Mouse (Mus musculus): ENCODE results near the gene Syt2. TPM values are rescaled to one million over a fixed set of nuclear protein-coding genes. Genes with fewer than 3 reads are reported as not detected.

Gene Syt2
- polyA plus RNA-seq, 1 experiment from 2014 or later: 0.84 TPM

GRCm38 (mm10) chr1:134682460-134682859 lies 36.0 kb downstream of the Syt2 start:
- Histone ChIP-seq H3K27ac (ENCODE audit: low read depth, low read length) (no peak overlapping the region), H3K4me1 (replicated peaks; ENCODE audit: control insufficient read depth, insufficient read depth, low read length) (0 out of 2 replicates have a peak, but pooled peaks cover 2% of the 10 kb centered on the region), H3K27me3 (ENCODE audit: control insufficient read depth, insufficient read depth, low read length) (no peaks in the 10 kb centered on the region), H3K9ac (ENCODE audit: low read length) (no peak overlapping the region), H3K36me3 (ENCODE audit: control insufficient read depth, insufficient read depth, low read length) (no peaks in the 10 kb centered on the region), H3K9me3 (ENCODE audit: control insufficient read depth, low read length) (no peaks in the 10 kb centered on the region), H3K4me2 (ENCODE audit: low read depth, low read length, severe bottlenecking) (no peak overlapping the region), H3K4me3 (ENCODE audit: low read depth, low read length) (no peak overlapping the region)
- ATAC-seq (replicated peaks; ENCODE audit: low FRiP score): no peak
- no peak for DNase-seq (ENCODE audit: low spot score)
- 62% methylated on average over 9 of the region's 9 CpGs for WGBS

GRCm38 (mm10) chr1:134686834-134687421 lies 40.5 kb downstream of the Syt2 start:
- H3K4me3 ChIP-seq (ENCODE audit: low read depth, low read length): no peak overlapping the region
- H3K4me1 ChIP-seq (replicated peaks; ENCODE audit: control insufficient read depth, insufficient read depth, low read length): 0 out of 2 replicates have a peak, but pooled peaks cover 2% of the 10 kb centered on the region
- no peaks in the 10 kb centered on the region for H3K27me3 ChIP-seq (ENCODE audit: control insufficient read depth, insufficient read depth, low read length)
- H3K36me3 ChIP-seq (ENCODE audit: control insufficient read depth, insufficient read depth, low read length): no peaks in the 10 kb centered on the region
- ATAC-seq (replicated peaks; ENCODE audit: low FRiP score) (no peak), DNase-seq (ENCODE audit: low spot score) (no peak)
- WGBS: 77% methylated on average over 4 of the region's 4 CpGs
- no peak overlapping the region for H3K27ac ChIP-seq (ENCODE audit: low read depth, low read length)
- no peak overlapping the region for H3K9ac ChIP-seq (ENCODE audit: low read length)
- no peak overlapping the region for H3K4me2 ChIP-seq (ENCODE audit: low read depth, low read length, severe bottlenecking)
- H3K9me3 ChIP-seq (ENCODE audit: control insufficient read depth, low read length): no peaks in the 10 kb centered on the region

DNA sequence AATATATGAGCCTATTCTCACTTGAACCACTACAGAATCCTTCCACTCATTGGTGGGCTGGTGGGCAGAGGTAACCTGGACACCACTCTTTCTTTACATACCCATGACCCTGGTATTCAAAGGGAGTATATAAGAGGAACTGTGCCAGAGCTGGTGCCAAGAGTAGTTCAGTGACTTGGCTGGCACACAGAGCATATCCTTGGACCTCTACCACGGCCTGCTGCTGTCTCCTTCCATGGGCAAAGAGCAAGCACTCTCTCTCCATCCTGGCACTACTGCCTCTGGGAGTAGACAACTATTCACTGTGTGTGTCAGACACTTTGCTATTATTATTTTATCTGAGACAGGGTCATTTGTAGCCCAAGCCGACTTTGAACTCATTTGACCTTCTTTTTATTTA lies 49.8 kb downstream of the Syt2 start:
- H3K27me3 ChIP-seq (ENCODE audit: control insufficient read depth, insufficient read depth, low read length): no peaks in the 10 kb centered on the region
- H3K4me3 ChIP-seq (ENCODE audit: low read depth, low read length): no peak overlapping the region
- no peaks in the 10 kb centered on the region; the same call in 1 of the 2 replicates for H3K4me1 ChIP-seq (replicated peaks; ENCODE audit: control insufficient read depth, insufficient read depth, low read length)
- no peak overlapping the region for H3K27ac ChIP-seq (ENCODE audit: low read depth, low read length)
- ATAC-seq (replicated peaks; ENCODE audit: low FRiP score) (no peak), DNase-seq (ENCODE audit: low spot score) (no peak)
- no peak overlapping the region for H3K4me2 ChIP-seq (ENCODE audit: low read depth, low read length, severe bottlenecking)
- H3K9me3 ChIP-seq (ENCODE audit: control insufficient read depth, low read length): no peaks in the 10 kb centered on the region
- 75% methylated on average over 2 of the region's 2 CpGs for WGBS
- H3K36me3 ChIP-seq (ENCODE audit: control insufficient read depth, insufficient read depth, low read length): no peaks in the 10 kb centered on the region
- H3K9ac ChIP-seq (ENCODE audit: low read length): no peak overlapping the region

GRCm38 (mm10) chr1:134697073-134697472 lies 50.6 kb downstream of the Syt2 start:
- no peaks in the 10 kb centered on the region for H3K9me3 ChIP-seq (ENCODE audit: control insufficient read depth, low read length)
- H3K4me3 ChIP-seq (ENCODE audit: low read depth, low read length): no peak overlapping the region
- no peaks in the 10 kb centered on the region for H3K27me3 ChIP-seq (ENCODE audit: control insufficient read depth, insufficient read depth, low read length)
- H3K4me1 ChIP-seq (replicated peaks; ENCODE audit: control insufficient read depth, insufficient read depth, low read length): no peaks in the 10 kb centered on the region; the same call in 1 of the 2 replicates
- H3K9ac ChIP-seq (ENCODE audit: low read length): no peak overlapping the region
- no peak for DNase-seq (ENCODE audit: low spot score)
- ATAC-seq (replicated peaks; ENCODE audit: low FRiP score): no peak
- no peaks in the 10 kb centered on the region for H3K36me3 ChIP-seq (ENCODE audit: control insufficient read depth, insufficient read depth, low read length)
- H3K27ac ChIP-seq (ENCODE audit: low read depth, low read length): no peak overlapping the region
- no peak overlapping the region for H3K4me2 ChIP-seq (ENCODE audit: low read depth, low read length, severe bottlenecking)
- 84% methylated on average over 4 of the region's 4 CpGs for WGBS

- Histone ChIP-seq H3K27me3 (ENCODE audit: control insufficient read depth, insufficient read depth, low read length) (no peaks in the 10 kb centered on the region), H3K27ac (ENCODE audit: low read depth, low read length) (no peak overlapping the region), H3K9me3 (ENCODE audit: control insufficient read depth, low read length) (no peaks in the 10 kb centered on the region), H3K36me3 (ENCODE audit: control insufficient read depth, insufficient read depth, low read length) (no peaks in the 10 kb centered on the region), H3K4me1 (replicated peaks; ENCODE audit: control insufficient read depth, insufficient read depth, low read length) (no peaks in the 10 kb centered on the region; the same call in 1 of the 2 replicates), H3K4me3 (ENCODE audit: low read depth, low read length) (no peak overlapping the region), H3K4me2 (ENCODE audit: low read depth, low read length, severe bottlenecking) (no peak overlapping the region), H3K9ac (ENCODE audit: low read length) (no peak overlapping the region)
- WGBS: 89% methylated on average over 17 of the region's 17 CpGs
- no peak for DNase-seq (ENCODE audit: low spot score)
- no peak for ATAC-seq (replicated peaks; ENCODE audit: low FRiP score)
Observed at GRCm38 (mm10) chr1:134697522-134698250, 51.2 kb downstream of the Syt2 start.

DNA sequence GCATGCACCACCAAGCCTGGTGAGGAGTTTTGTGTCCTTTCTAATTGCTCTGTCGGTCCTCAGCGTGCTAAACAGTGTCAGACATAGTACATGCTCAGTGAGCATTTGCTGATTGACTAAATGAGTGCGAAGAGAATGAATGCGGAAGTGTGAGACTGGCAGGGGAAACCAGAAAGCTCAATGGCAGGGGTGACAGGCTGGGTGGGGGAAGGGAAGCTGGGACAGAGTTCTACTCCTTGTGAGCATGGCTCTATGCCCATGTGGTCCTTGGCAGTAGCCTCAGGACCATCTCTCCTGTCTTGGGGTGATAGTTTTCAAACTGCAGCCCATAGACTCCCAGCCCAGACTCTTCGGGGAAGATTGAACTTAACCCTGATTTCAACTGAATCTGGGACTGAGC lies 52.0 kb downstream of the Syt2 start:
- no peak for ATAC-seq (replicated peaks; ENCODE audit: low FRiP score)
- H3K9ac ChIP-seq (ENCODE audit: low read length): no peak overlapping the region
- no peak overlapping the region for H3K4me3 ChIP-seq (ENCODE audit: low read depth, low read length)

DNA sequence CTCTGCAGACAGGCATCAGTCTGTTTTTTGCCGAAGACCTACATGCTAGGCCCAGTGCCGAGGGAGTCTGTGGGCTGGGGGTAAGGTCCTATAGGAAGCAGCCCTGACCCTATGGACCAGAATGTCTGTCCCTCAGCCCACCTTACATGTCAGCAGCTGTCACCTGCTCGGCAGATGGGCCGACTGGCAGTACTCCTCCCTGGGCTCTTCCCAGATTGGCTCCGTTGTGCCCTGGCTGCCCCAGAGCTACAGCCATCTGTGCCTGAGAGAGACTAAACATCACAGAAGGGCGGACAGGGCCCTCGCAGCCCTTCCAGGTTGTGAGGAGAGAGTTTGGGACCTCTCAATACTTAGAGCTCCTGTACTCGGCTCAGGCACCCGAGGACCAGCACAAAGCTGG lies 52.9 kb downstream of the Syt2 start:
- no peak for DNase-seq (ENCODE audit: low spot score)
- no peak for ATAC-seq (replicated peaks; ENCODE audit: low FRiP score)
- H3K4me3 ChIP-seq (ENCODE audit: low read depth, low read length): no peak overlapping the region
- H3K4me1 ChIP-seq (replicated peaks; ENCODE audit: control insufficient read depth, insufficient read depth, low read length): no peaks in the 10 kb centered on the region; the same call in 1 of the 2 replicates
- no peaks in the 10 kb centered on the region; the same call in 1 of the 2 replicates for H3K27me3 ChIP-seq (ENCODE audit: control insufficient read depth, insufficient read depth, low read length)
- no peak overlapping the region for H3K4me2 ChIP-seq (ENCODE audit: low read depth, low read length, severe bottlenecking)
- no peak overlapping the region for H3K9ac ChIP-seq (ENCODE audit: low read length)
- 72% methylated on average over 9 of the region's 9 CpGs for WGBS
- no peak overlapping the region for H3K27ac ChIP-seq (ENCODE audit: low read depth, low read length)
- H3K9me3 ChIP-seq (ENCODE audit: control insufficient read depth, low read length): no peaks in the 10 kb centered on the region
- no peaks in the 10 kb centered on the region for H3K36me3 ChIP-seq (ENCODE audit: control insufficient read depth, insufficient read depth, low read length)

More for the DNA sequence above, 52.0 kb downstream of the Syt2 start:
- Histone ChIP-seq H3K27me3 (ENCODE audit: control insufficient read depth, insufficient read depth, low read length) (no peaks in the 10 kb centered on the region), H3K36me3 (ENCODE audit: control insufficient read depth, insufficient read depth, low read length) (no peaks in the 10 kb centered on the region), H3K9me3 (ENCODE audit: control insufficient read depth, low read length) (no peaks in the 10 kb centered on the region), H3K4me2 (ENCODE audit: low read depth, low read length, severe bottlenecking) (no peak overlapping the region), H3K27ac (ENCODE audit: low read depth, low read length) (no peak overlapping the region), H3K4me1 (replicated peaks; ENCODE audit: control insufficient read depth, insufficient read depth, low read length) (no peaks in the 10 kb centered on the region; the same call in 1 of the 2 replicates)
- DNase-seq (ENCODE audit: low spot score): no peak
- 66% methylated on average over 5 of the region's 5 CpGs for WGBS

- Histone ChIP-seq H3K27ac (ENCODE audit: low read depth, low read length) (no peak overlapping the region), H3K36me3 (ENCODE audit: control insufficient read depth, insufficient read depth, low read length) (no peaks in the 10 kb centered on the region), H3K9me3 (ENCODE audit: control insufficient read depth, low read length) (no peaks in the 10 kb centered on the region), H3K27me3 (ENCODE audit: control insufficient read depth, insufficient read depth, low read length) (no peaks in the 10 kb centered on the region; the same call in 1 of the 2 replicates), H3K9ac (ENCODE audit: low read length) (no peak overlapping the region), H3K4me3 (ENCODE audit: low read depth, low read length) (no peak overlapping the region), H3K4me1 (replicated peaks; ENCODE audit: control insufficient read depth, insufficient read depth, low read length) (no peaks in the 10 kb centered on the region; the same call in 1 of the 2 replicates), H3K4me2 (ENCODE audit: low read depth, low read length, severe bottlenecking) (no peak overlapping the region)
- ATAC-seq (replicated peaks; ENCODE audit: low FRiP score) (no peak), DNase-seq (ENCODE audit: low spot score) (no peak)
- whole genome bisulfite sequencing: 29% methylated on average over 2 of the region's 2 CpGs
Observed at GRCm38 (mm10) chr1:134700151-134700550, 53.7 kb downstream of the Syt2 start.
